Mouse (Mus musculus) stomach, embryonic 14.5 days (tissue): Measurements from ENCODE around the gene 6430628N08Rik. TPM values are rescaled to one million over a fixed set of nuclear protein-coding genes. Genes with fewer than 3 reads are reported as not detected.

Experiments
- ATAC-seq: fragments of 200-750 bp; cut with Nextera tagmentation; 2 replicates; pipeline ENCODE4 v1.8.0; 2017; ENCODE audit warnings: low read depth, moderate TSS enrichment; ENCODE audit not compliant: insufficient number of reproducible peaks, insufficient read depth, low FRiP score
- H3K27ac ChIP-seq: fragments of 300-500 bp; sonication (generic); 2 replicates; pipeline ENCODE4 v1.5.1; 2014; ENCODE audit warnings: mild to moderate bottlenecking, low read length, moderate library complexity, mixed read lengths
- H3K27me3 ChIP-seq: fragments of 300-500 bp; sonication (generic); 2 replicates; pipeline ENCODE4 v1.6.1; 2014; ENCODE audit warnings: low read length, control low read depth, mixed read lengths; ENCODE audit not compliant: control insufficient read depth, insufficient read depth
- H3K36me3 ChIP-seq: fragments of 300-500 bp; sonication (generic); 2 replicates; pipeline ENCODE4 v1.6.1; 2014; ENCODE audit warnings: mild to moderate bottlenecking, control low read depth, low read length, moderate library complexity, mixed read lengths; ENCODE audit not compliant: control insufficient read depth, insufficient read depth
- H3K4me1 ChIP-seq: fragments of 300-500 bp; sonication (generic); 2 replicates; pipeline ENCODE4 v1.6.1; 2014; ENCODE audit warnings: low read length, control low read depth, mixed read lengths; ENCODE audit not compliant: control insufficient read depth, insufficient read depth
- H3K4me2 ChIP-seq: fragments of 300-500 bp; sonication (generic); replicated peaks from 2 replicates; pipeline ENCODE4 v1.6.1; 2014; ENCODE audit warnings: low read depth, low read length, control low read depth
- H3K4me3 ChIP-seq: fragments of 300-500 bp; sonication (generic); 2 replicates; pipeline ENCODE4 v1.5.1; 2014; ENCODE audit warnings: low read depth, low read length, control low read depth
- H3K9ac ChIP-seq: fragments of 300-500 bp; sonication (generic); replicated peaks from 2 replicates; pipeline ENCODE4 v1.6.1; 2014; ENCODE audit warnings: low read depth, mild to moderate bottlenecking, control low read depth, low read length, moderate library complexity, mixed read lengths
- H3K9me3 ChIP-seq: fragments of 300-500 bp; sonication (generic); 2 replicates; pipeline ENCODE4 v1.6.1; 2016; ENCODE audit warnings: low read depth, low read length, control low read depth; ENCODE audit not compliant: control insufficient read depth
- WGBS: fragments of 180-500 bp; shearing (Covaris S2); extraction: QIAGEN DNeasy Blood & Tissue Kit; methylation state at CpG from one replicate; pipeline ENCODE4 v1.1.7; 2014; 5-methylcytosine and 5-hydroxymethylcytosine counted together
- polyA plus RNA-seq: library from polyadenylated mRNA; unstranded; fragments of >200 nt; fragmentation: Nextera tagmentation; extraction: Ambion mirVana; gene quantifications from 2 replicates; pipeline ENCODE4 v1.2.1, GENCODE M21; 2014

Gene 6430628N08Rik
- polyA plus RNA-seq, 1 experiment from 2014 or later, result not detected

DNA sequence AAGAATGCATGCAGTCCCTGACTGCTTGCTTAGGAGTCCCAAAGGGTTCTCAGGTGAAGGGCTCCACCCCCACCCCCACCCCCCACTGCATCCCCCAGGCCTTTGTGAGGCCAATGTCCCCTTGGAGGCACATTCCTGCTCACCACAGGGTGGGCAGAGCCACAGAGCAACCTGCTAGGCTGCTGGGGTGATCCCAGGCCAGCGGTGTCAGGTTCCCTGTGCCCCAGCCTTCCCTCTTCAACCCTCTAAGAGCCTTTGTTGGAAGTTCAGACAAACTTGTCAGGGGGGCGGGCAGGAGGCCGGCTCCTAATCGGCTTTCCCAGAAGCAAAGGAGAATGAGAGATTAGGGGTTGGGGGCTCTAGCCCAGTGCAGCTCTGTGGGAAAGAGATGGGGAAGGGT lies 21.1 kb downstream of the 6430628N08Rik start:
- Histone ChIP-seq H3K4me1 (no peaks in the 10 kb centered on the region), H3K4me2 (no peak overlapping the region), H3K27me3 (peaks cover 2% of the 10 kb centered on the region; the same call in 1 of the 2 replicates), H3K9ac (no peak overlapping the region), H3K9me3 (no peaks in the 10 kb centered on the region), H3K27ac (no peak overlapping the region), H3K4me3 (no peak overlapping the region), H3K36me3 (no peaks in the 10 kb centered on the region)
- 11% methylated on average over 4 of the region's 4 CpGs for WGBS
- ATAC-seq, result no peak

- Histone ChIP-seq H3K27me3 (peaks cover 10% of the 10 kb centered on the region; the same call in 1 of the 2 replicates), H3K4me1 (no peaks in the 10 kb centered on the region), H3K4me2 (no peak overlapping the region), H3K27ac (no peak overlapping the region), H3K36me3 (no peaks in the 10 kb centered on the region), H3K9ac (no peak overlapping the region), H3K9me3 (no peaks in the 10 kb centered on the region), H3K4me3 (no peak overlapping the region)
- 78% methylated on average over 16 of the region's 16 CpGs for WGBS
- ATAC-seq, result no peak
These were observed 29.4 kb downstream of the 6430628N08Rik start for GRCm38 (mm10) chr4:115919911-115920310.

DNA sequence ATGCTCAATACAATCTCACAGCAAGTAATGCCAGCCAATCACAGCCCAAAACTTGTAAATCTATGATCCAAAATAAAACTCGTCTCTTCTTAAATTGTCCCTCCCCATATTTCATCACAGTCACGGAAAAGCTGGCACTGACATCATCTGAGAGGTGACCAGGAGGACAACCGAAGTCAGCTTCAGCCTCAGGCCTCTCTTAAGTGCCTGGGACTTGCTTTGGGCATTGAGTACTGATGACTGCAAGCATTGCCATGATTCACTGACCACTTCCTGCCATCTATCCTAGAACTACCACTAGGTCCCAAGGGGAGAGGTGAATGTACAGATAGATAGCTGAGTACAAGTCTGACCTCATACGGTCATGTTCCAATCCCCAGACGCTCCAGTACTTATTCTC lies 32.2 kb downstream of the 6430628N08Rik start:
- H3K27me3 ChIP-seq, result peaks cover 8% of the 10 kb centered on the region; the same call in 1 of the 2 replicates
- no peak overlapping the region for H3K4me3 ChIP-seq
- WGBS, result 85% methylated on average over 5 of the region's 5 CpGs
- no peak for ATAC-seq
- H3K4me2 ChIP-seq, result no peak overlapping the region
- no peaks in the 10 kb centered on the region for H3K9me3 ChIP-seq
- H3K9ac ChIP-seq, result no peak overlapping the region
- no peaks in the 10 kb centered on the region for H3K36me3 ChIP-seq
- no peaks in the 10 kb centered on the region for H3K4me1 ChIP-seq
- no peak overlapping the region for H3K27ac ChIP-seq

- 73% methylated on average over 16 of the region's 16 CpGs for whole genome bisulfite sequencing
- Histone ChIP-seq H3K36me3 (no peaks in the 10 kb centered on the region), H3K27me3 (peaks cover 8% of the 10 kb centered on the region), H3K4me2 (no peak overlapping the region), H3K9ac (no peak overlapping the region), H3K4me3 (no peak overlapping the region), H3K4me1 (no peaks in the 10 kb centered on the region), H3K27ac (no peak overlapping the region), H3K9me3 (no peaks in the 10 kb centered on the region)
- no peak for ATAC-seq
These were observed 32.9 kb downstream of the 6430628N08Rik start for GRCm38 (mm10) chr4:115923262-115923880.

GRCm38 (mm10) chr4:115927637-115928036 lies 37.2 kb downstream of the 6430628N08Rik start:
- no peak for ATAC-seq
- Histone ChIP-seq H3K4me2 (no peak overlapping the region), H3K9ac (no peak overlapping the region), H3K36me3 (no peaks in the 10 kb centered on the region), H3K9me3 (no peaks in the 10 kb centered on the region), H3K27ac (no peak overlapping the region), H3K4me3 (no peak overlapping the region), H3K4me1 (no peaks in the 10 kb centered on the region), H3K27me3 (peaks cover 36% of the 10 kb centered on the region)
- 44% methylated on average over 7 of the region's 7 CpGs for WGBS

GRCm38 (mm10) chr4:115931556-115932088 lies 41.2 kb downstream of the 6430628N08Rik start:
- peaks cover 70% of the 10 kb centered on the region for H3K27me3 ChIP-seq
- WGBS, result 22% methylated on average over 13 of the region's 13 CpGs
- H3K4me2 ChIP-seq, result no peak overlapping the region
- no peaks in the 10 kb centered on the region for H3K36me3 ChIP-seq
- no peak overlapping the region for H3K27ac ChIP-seq
- H3K9me3 ChIP-seq, result no peaks in the 10 kb centered on the region
- H3K9ac ChIP-seq, result no peak overlapping the region
- ATAC-seq, result no peak
- H3K4me1 ChIP-seq, result no peaks in the 10 kb centered on the region
- H3K4me3 ChIP-seq, result no peak overlapping the region

GRCm38 (mm10) chr4:115935835-115936581 lies 45.5 kb downstream of the 6430628N08Rik start:
- Histone ChIP-seq H3K4me1 (no peaks in the 10 kb centered on the region; the same call in 1 of the 2 replicates), H3K36me3 (no peaks in the 10 kb centered on the region), H3K27ac (no peak overlapping the region), H3K4me3 (peak overlapping the region; percentile 2; the same call in 1 of the 2 replicates), H3K9ac (no peak overlapping the region), H3K4me2 (no peak overlapping the region), H3K27me3 (peaks cover 77% of the 10 kb centered on the region), H3K9me3 (no peaks in the 10 kb centered on the region)
- no peak for ATAC-seq
- 1% methylated on average over 36 of the region's 36 CpGs for WGBS

DNA sequence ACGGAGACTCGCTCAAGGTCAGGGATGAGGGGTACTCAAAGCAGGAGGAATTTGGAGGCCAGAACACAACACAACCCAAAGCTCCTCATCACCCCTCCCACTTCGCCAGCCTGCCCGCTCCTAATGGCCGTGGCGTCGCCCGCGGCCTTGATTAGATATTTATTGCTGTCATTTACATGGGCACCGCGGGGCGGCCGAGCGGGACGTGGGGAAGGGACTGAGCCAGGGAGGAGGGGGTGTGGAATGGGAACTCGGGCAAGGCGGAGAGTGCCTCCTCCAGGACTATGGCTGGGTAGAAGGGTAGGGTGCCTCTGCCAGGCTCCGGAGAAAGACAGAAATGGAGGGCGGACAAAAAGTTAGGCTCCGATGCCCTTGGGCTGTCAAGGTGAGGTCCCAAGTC lies 46.2 kb downstream of the 6430628N08Rik start:
- WGBS, result 2% methylated on average over 20 of the region's 20 CpGs
- no peaks in the 10 kb centered on the region; the same call in 1 of the 2 replicates for H3K4me1 ChIP-seq
- H3K9ac ChIP-seq, result no peak overlapping the region
- H3K27me3 ChIP-seq, result peaks cover 77% of the 10 kb centered on the region
- H3K36me3 ChIP-seq, result no peaks in the 10 kb centered on the region
- no peaks in the 10 kb centered on the region for H3K9me3 ChIP-seq
- no peak overlapping the region for H3K27ac ChIP-seq
- no peak for ATAC-seq
- no peak overlapping the region for H3K4me2 ChIP-seq
- H3K4me3 ChIP-seq, result peak overlapping the region; percentile 2; the same call in 1 of the 2 replicates
